In the genomic region with DNA sequence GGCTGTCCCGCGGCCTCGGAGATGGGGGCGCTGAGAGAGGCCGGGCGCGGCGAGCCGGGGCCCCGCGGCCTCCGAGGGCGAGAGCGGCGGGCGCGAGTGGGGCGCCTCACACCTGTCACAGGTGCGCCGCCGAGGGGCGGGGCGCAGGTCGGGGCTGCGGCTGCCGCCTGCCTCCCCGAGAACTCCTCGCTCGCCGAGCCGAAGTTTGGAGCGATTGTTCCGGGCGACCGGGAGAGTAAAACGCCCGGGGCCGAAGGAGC, we compare ENCODE assay signal across 8 mouse cellular contexts. TPM values are rescaled to one million over a fixed set of nuclear protein-coding genes. Genes with fewer than 3 reads are reported as not detected.
DNase-seq lines count a peak whose midpoint lies in the region; ATAC-seq lines count a peak whose summit lies in the region.

No protein-coding gene starts in this region.

- H3K4me3 ChIP-seq in embryonic facial prominence, embryonic 12.5 days: peak overlapping the region; percentile 92
- peak overlapping the region; percentile 96 for H3K4me3 ChIP-seq in intestine, embryonic 15.5 days (replicated peaks)
- H3K4me3 ChIP-seq in midbrain, embryonic 15.5 days: peak overlapping the region; percentile 79

- peak; percentile 20 for DNase-seq in layer of hippocampus, adult 11-12 months (ENCODE audit: low spot score)
- DNase-seq in layer of hippocampus, postnatal 14 days (ENCODE audit: low spot score in 2 of 2): no peak
- DNase-seq in urinary bladder, postnatal 25 days (ENCODE audit: low spot score): no peak
- DNase-seq in B cell, adult 2 months: no peak
- DNase-seq in frontal cortex, postnatal 25 days (ENCODE audit: low spot score in 2 of 2): no peak

- H3K27ac ChIP-seq in embryonic facial prominence, embryonic 12.5 days: peak overlapping the region; percentile 82
- peak overlapping the region; percentile 93 for H3K27ac ChIP-seq in intestine, embryonic 15.5 days
- peak overlapping the region; percentile 82 for H3K27ac ChIP-seq in midbrain, embryonic 15.5 days

- peak overlapping the region; percentile 72 for H3K4me2 ChIP-seq in embryonic facial prominence, embryonic 12.5 days (replicated peaks)
- peak overlapping the region; percentile 87 for H3K4me2 ChIP-seq in intestine, embryonic 15.5 days (replicated peaks)
- H3K4me2 ChIP-seq in midbrain, embryonic 15.5 days: peak overlapping the region; percentile 76

- WGBS in embryonic facial prominence, embryonic 12.5 days: 0% methylated on average over 38 of the region's 38 CpGs
- under 1% methylated on average over 24 of the region's 38 CpGs for WGBS in intestine, embryonic 15.5 days
- WGBS in midbrain, embryonic 15.5 days: under 1% methylated on average over 35 of the region's 38 CpGs

- H3K9ac ChIP-seq in embryonic facial prominence, embryonic 12.5 days: peak overlapping the region; percentile 87
- peak overlapping the region; percentile 93 for H3K9ac ChIP-seq in intestine, embryonic 15.5 days
- H3K9ac ChIP-seq in midbrain, embryonic 15.5 days: peak overlapping the region; percentile 91

- H3K27me3 ChIP-seq in embryonic facial prominence, embryonic 12.5 days: no peaks in the 10 kb centered on the region
- H3K27me3 ChIP-seq in intestine, embryonic 15.5 days (replicated peaks): no peaks in the 10 kb centered on the region
- H3K27me3 ChIP-seq in midbrain, embryonic 15.5 days (replicated peaks): no peaks in the 10 kb centered on the region

- no peaks in the 10 kb centered on the region for H3K36me3 ChIP-seq in embryonic facial prominence, embryonic 12.5 days
- no peaks in the 10 kb centered on the region for H3K36me3 ChIP-seq in intestine, embryonic 15.5 days
- no peaks in the 10 kb centered on the region for H3K36me3 ChIP-seq in midbrain, embryonic 15.5 days (replicated peaks)

- H3K9me3 ChIP-seq in embryonic facial prominence, embryonic 12.5 days: no peaks in the 10 kb centered on the region
- H3K9me3 ChIP-seq in intestine, embryonic 15.5 days: no peaks in the 10 kb centered on the region
- H3K9me3 ChIP-seq in midbrain, embryonic 15.5 days: no peaks in the 10 kb centered on the region

- H3K4me1 ChIP-seq in embryonic facial prominence, embryonic 12.5 days: peaks cover 10% of the 10 kb centered on the region; the same call in 1 of the 2 replicates
- H3K4me1 ChIP-seq in intestine, embryonic 15.5 days (replicated peaks): peaks cover 10% of the 10 kb centered on the region
- H3K4me1 ChIP-seq in midbrain, embryonic 15.5 days: peaks cover 17% of the 10 kb centered on the region

- peak; percentile 50 for ATAC-seq in embryonic facial prominence, embryonic 12.5 days (ENCODE audit: insufficient number of reproducible peaks, insufficient read depth, low FRiP score, low TSS enrichment)
- peak; percentile 78 for ATAC-seq in intestine, embryonic 15.5 days
- ATAC-seq in midbrain, embryonic 15.5 days (replicated peaks): peak; percentile 71

RNA-seq across cellular contexts. Expression of a gene that starts 0.5 kb away (rescaled TPM):
- 10 to 100 TPM; 13.8 to 15.6 TPM for total RNA-seq in layer of hippocampus, postnatal 14 days (2021)
- 6.5 and 7.7 TPM in 2 replicates for polyA plus RNA-seq in embryonic facial prominence, embryonic 12.5 days (2016; fragmentation: Nextera tagmentation; extraction: Ambion mirVana)
- 7.7 and 8.0 TPM in 2 replicates for polyA plus RNA-seq in intestine, embryonic 15.5 days (2015; fragmentation: Nextera tagmentation; extraction: Ambion mirVana)
- polyA plus RNA-seq in midbrain, embryonic 15.5 days (2015; fragmentation: Nextera tagmentation; extraction: Ambion mirVana): 22.3 and 23.3 TPM in 2 replicates
